Mouse (Mus musculus) embryo, embryonic 10 days (tissue): ENCODE data around the gene Nomo1.
A peak's percentile ranks its signal among the peaks of the same experiment; 100 is the strongest.

Source experiments
- DNase-seq: peaks from one replicate; pipeline ENCODE4 v3.0.0-alpha.2; 2015; ENCODE audit warnings: low spot score

Gene Nomo1

DNA sequence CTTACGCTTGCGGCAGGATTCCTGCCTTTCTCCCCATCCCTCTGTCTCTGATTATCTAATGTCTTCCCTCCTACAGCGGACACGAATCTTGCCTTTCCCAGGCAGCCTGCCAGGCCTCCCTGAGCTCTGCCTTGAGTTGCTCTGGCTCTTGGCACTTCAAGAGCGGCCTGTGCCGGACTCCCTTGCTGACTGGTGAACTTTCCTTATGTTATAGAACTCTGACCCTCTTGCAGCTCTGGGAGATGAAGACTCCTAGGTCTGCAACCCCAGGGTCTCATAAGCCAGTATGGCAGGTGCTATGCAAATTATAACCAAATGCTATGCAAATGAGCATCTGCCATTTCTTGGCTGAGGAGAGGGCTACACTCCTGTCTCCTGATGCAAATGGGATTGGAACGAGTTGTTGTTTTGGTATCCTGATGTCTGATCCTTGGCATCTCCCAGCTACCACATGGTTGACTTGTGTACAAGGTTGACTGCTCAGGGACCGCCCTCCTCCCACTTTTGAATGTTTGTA is 69.6 kb downstream of the Nomo1 start:
- no peak for DNase-seq

DNA sequence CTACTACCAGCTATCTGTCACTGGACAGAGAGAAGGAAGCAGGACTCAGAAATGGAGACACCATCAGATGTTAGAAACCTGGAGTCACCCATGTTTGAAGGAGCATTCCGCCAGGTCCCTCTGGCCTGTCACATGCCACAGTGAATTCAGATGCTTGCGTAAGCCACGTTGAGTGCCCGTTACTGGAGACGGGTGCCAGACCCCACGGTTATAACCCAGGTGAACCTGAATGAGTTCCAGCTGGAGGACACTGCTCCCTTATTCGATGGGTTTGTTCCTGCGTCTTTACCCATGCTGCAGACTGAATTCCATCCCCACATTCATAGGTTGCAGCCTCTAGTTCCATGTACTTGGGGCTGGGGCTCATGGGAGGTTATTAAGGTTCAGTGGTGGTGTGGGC is 70.3 kb downstream of the Nomo1 start:
- no peak for DNase-seq

DNA sequence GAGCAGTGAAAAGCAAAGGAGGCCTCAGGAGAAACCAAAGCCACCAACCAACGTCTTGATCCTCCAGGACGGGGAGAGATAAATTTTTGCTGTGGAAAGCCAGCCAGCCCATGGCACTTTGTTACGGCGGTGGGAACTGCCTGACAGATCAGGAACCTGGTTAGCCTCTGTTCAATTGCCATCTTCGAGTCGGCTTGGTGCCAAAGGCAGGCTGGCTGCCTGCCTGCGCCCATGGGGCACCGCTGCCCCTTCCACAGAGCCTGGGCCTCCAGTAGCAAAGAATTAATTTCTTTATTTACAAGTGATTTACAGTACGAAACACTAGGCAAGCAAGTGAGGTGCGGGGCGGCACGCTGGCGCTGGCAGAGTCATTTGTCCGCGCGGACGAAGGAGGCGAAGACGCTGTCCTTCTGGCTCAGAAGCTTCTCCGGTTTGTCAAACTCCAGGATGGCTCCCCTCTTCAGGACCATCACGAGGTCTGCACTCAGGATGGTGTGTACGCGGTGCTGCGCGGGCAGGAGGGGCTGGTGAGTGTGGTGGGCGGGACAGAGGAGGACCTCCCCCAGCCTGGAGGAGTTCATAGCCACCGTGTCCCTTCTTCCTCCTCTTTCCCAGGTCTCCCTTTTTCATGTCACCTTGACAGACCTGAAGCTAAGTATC is 70.9 kb downstream of the Nomo1 start:
- DNase-seq = no peak

- no peak for DNase-seq
Measured at GRCm38 (mm10) chr7:46105484-46105883, 72.0 kb downstream of the Nomo1 start.

DNA sequence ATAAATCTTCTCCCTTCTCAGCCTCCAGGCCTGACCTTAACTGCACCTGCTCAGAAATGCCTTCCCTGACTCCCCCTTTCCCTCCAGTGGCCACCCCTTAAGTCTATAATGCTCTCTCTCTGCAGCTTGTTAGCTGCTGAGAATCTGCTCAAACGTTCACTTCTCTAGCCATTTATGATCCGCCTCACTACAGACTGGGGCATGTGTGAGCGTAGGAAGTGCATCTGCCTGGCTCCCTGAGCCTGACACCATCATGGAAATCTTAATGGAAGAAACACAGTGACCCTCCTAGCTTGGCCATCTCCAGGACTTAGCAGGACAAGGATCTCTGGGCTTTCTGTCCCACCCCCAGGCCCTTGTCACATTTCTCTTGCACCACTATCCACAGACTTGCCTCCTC is 76.6 kb downstream of the Nomo1 start:
- DNase-seq = no peak

- DNase-seq = no peak
Measured at GRCm38 (mm10) chr7:46111212-46111817, 77.8 kb downstream of the Nomo1 start.

GRCm38 (mm10) chr7:46111938-46112337 is 78.4 kb downstream of the Nomo1 start:
- DNase-seq = no peak

DNA sequence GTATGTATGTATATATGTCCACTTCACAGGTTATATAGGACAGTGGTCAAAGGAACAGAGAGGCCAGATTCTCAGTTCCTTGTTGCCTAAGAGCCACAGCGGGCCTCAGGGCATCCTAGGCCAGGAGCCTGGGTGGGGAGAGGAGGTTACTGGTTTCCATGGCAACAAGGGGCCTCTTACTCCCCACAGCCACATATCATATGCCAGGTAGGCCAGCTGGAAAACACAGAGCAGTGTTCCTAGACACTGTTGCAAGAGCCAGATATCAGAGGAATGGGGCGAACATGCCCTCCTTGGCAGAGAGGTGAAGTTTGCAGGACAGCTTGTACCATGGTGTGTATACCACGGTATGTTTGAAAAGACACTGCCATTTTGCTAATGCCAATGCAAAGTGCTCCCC is 79.9 kb downstream of the Nomo1 start:
- no peak for DNase-seq

GRCm38 (mm10) chr7:46116118-46116581 is 82.7 kb downstream of the Nomo1 start:
- peak; percentile 29 for DNase-seq

DNA sequence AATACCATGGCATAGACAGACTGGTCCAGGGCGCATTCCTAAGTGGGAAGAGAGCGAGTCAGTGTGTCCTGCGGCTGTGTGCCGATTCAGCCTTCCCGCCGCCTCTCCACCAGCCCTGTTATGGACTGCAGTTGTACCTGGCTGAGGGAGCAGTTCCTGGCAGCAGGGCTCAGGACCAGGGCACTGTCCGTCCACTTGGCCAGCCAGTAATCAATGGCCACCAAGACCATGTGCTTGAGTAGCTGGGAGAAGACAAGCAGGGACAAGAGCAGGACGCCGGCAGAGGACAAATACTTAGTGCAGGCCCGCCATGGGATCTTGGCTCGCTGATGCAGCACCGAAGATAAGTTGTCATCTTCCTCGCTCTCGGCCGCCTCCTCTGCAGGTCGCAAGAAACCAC is 83.5 kb downstream of the Nomo1 start:
- DNase-seq = no peak

- DNase-seq = peak; percentile 58
Measured at GRCm38 (mm10) chr7:46122964-46123363, 89.5 kb downstream of the Nomo1 start.

- DNase-seq = no peak
Measured at GRCm38 (mm10) chr7:46124460-46124859, 91.0 kb downstream of the Nomo1 start.

DNA sequence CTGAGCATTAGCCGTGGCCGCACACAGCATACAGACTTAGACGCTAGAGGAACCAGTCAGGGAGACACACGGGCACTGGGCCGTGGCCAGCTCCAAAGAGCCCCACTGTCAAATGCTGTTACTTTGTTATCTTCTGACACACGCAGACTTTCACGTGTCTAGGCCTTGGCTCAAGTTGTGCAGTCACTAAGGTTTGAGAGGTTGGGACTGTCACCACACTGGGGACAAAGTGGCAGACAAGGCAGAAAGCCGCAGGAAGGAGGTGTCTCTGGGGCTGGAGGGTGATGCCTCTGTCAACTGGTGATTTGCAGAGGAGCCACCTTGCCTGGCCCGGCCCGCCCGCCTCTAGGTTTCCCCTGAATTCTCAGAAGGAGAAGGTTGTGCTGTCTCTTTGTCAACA is 91.8 kb downstream of the Nomo1 start:
- no peak for DNase-seq

DNA sequence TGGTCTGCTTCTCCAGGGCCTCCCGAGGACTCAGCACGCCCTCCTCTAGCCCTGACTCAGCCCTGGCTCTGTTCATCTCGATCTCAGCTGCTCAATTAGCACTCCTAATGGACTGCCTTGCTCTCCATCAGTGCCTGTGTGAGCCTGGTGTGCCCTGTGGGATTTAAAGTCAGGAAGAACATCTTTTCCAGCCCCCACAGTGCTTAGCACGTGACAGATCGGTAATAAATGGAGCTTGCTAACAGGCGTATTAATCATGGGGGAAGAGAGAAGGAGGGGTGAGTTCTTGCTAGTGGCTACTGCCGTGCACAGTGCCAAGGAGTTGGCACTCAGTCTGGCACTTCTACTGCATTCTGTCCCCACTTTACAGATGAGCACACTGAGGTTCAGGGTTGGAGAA is 94.7 kb downstream of the Nomo1 start:
- peak; percentile 38 for DNase-seq

DNA sequence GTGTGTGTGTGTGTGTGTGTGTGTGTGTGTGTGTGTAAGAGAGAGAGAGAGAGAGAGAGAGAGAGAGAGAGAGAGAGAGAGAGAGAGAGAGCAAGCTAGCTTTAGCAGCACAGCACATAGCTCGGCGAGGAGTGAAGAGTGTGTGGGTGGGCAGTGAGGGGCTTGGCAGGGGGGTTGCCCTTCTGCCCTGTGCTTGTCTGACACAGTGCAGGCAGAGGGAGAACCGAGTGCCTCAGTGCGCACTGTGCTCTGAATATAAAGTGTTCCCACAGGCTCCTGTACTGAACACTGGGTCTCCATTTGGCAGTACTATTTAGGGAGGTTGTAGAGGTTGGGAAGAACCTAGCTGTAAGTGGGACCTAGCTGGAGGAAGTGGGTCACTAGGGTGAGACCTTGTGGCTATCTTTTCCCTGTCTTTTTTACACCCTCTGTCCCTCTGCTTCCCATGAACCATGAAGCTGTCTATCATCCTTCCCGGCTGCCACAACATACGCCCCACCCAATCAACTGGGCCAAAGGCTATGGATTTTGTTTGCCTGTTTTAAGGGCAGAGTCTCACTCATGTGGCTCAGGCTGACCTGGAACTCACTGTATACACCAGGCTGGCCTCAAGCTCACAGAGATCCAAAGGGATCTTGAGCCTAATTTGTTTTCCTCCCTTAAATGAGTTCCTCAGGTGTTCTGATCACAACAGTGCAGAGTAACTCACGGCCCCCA is 96.1 kb downstream of the Nomo1 start:
- no peak for DNase-seq

GRCm38 (mm10) chr7:46130723-46131122 is 97.2 kb downstream of the Nomo1 start:
- DNase-seq = no peak

GRCm38 (mm10) chr7:46131266-46131665 is 97.8 kb downstream of the Nomo1 start:
- DNase-seq = no peak

DNA sequence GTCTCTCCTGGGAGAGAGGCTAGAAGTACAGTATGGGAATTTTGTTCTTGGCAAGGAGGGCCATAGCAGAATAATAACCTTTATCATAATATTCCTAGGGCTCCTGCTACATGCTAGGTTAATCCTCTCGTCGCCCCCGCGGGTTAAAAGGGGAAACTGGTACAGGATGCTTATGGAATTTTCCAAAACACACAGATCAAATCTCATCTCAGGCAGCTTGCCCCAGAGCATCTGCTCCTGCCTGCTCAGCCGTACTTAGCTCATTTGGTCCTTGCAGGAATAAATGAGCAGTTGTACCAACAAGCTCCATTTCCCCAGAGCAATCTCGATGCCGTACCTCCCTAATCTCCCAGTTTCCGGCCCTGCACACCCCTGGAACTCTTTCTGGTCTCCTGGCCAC is 98.3 kb downstream of the Nomo1 start:
- DNase-seq = no peak

- DNase-seq = no peak
Measured at GRCm38 (mm10) chr7:46132229-46132628, 98.7 kb downstream of the Nomo1 start.
